Mouse (Mus musculus): ENCODE measurements around the gene Mfsd4b1. TPM values are rescaled to one million over a fixed set of nuclear protein-coding genes. Genes with fewer than 3 reads are reported as not detected.

Mfsd4b1 gene
- 0.18 and 0.22 TPM in 2 replicates for polyA plus RNA-seq (2016; fragmentation: Nextera tagmentation; extraction: Ambion mirVana)

DNA sequence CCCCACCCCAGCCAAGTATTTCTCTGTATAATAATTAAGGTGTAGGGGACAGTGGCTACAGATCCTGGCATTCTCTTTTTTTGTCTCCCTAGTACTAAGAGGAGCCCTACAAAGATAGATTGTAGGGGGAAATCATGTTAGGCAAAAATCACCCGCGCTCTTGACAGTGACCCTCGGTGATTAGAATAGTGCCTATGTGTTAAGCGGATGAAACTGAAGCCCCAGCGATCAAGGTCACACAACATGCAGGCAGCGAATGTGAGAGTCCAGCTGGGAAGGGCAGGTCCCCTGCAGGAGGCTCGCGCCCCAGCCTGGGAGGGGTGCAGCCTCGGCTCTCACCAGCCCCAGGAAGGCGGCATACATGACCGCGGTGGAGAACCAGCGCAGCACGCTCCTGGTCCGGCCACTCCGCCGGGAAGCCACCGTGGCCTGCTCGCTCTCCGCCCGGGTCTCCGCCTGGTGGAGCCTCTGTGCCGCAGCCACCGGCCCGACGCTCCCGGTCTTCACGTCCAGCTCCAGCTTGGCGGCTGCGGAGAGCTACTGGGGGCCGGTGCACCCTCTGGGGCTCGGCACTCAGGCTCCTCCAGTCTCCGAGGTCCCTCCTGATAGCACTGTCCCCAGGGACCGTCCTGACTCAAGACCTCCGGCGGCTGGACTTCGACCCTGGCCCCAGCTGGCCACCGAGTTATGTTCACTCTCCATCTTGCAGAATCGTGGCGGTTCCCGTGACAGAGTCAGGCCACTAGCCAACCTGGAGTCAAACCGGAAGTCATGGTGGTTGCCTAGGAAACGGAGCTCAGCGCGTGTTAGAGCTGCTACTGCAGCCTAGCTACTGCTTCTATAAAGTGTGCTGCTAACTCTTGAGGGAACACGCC, at the start of gene Mfsd4b1:
Gene Mfsd4b1, minus strand, starts transcription at position 715 of the 875 bp plus-strand sequence.
- Histone ChIP-seq H3K27me3 (ENCODE audit: insufficient read depth, poor library complexity, severe bottlenecking) (peaks cover 16% of the 10 kb centered on the region; the same call in 1 of the 2 replicates), H3K9me3 (no peaks in the 10 kb centered on the region), H3K27ac (peak within 1 kb of the TSS; percentile 83), H3K36me3 (no peaks in the 10 kb centered on the region), H3K4me3 (peak within 1 kb of the TSS; percentile 78), H3K4me1 (peaks cover 10% of the 10 kb centered on the region; the same call in 1 of the 2 replicates)
- WGBS, result under 1% methylated on average over 46 of the region's 46 CpGs
- peak; percentile 94 for DNase-seq (ENCODE audit: low spot score)

GRCm38 (mm10) chr10:40073608-40074007, 48.5 kb upstream of the Mfsd4b1 start:
- WGBS, result 84% methylated on average over 6 of the region's 6 CpGs
- peaks cover 23% of the 10 kb centered on the region; the same call in 1 of the 2 replicates for H3K4me1 ChIP-seq
- H3K36me3 ChIP-seq, result peaks cover 8% of the 10 kb centered on the region; the same call in 1 of the 2 replicates
- DNase-seq (ENCODE audit: low spot score), result no peak
- H3K4me3 ChIP-seq, result no peak overlapping the region
- no peaks in the 10 kb centered on the region for H3K27me3 ChIP-seq (ENCODE audit: insufficient read depth, poor library complexity, severe bottlenecking)
- H3K9me3 ChIP-seq, result no peaks in the 10 kb centered on the region
- H3K27ac ChIP-seq, result no peak overlapping the region

GRCm38 (mm10) chr10:40070684-40071083, 45.6 kb upstream of the Mfsd4b1 start:
- Histone ChIP-seq H3K4me1 (peaks cover 20% of the 10 kb centered on the region), H3K36me3 (no peaks in the 10 kb centered on the region), H3K27me3 (ENCODE audit: insufficient read depth, poor library complexity, severe bottlenecking) (no peaks in the 10 kb centered on the region), H3K27ac (no peak overlapping the region), H3K9me3 (no peaks in the 10 kb centered on the region), H3K4me3 (no peak overlapping the region)
- DNase-seq (ENCODE audit: low spot score), result no peak
- WGBS, result 71% methylated on average over 9 of the region's 9 CpGs

DNA sequence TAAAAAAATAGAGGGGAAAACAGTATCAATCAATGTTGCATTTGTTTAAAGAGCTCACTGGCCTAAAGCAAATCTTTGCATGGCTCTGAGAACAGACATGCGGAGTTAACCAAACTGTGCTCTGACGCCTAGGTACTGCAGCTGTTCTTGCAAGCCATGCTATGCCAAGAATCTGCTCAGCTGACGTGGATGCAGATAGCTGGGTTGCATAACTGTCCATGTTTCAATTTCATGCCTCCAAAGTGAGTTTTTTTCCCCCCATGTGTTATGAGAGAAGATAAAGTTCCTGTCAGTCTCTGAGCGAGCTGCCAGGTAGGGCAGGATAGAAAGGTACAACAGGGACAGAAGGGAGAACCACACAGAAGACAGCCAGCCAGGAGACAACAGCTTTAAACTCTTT, 44.2 kb upstream of the Mfsd4b1 start:
- WGBS, result 28% methylated on average over 4 of the region's 4 CpGs
- Histone ChIP-seq H3K27ac (0 out of 2 replicates have a peak overlapping the region, but pooled peaks have one; percentile 5), H3K36me3 (no peaks in the 10 kb centered on the region), H3K9me3 (no peaks in the 10 kb centered on the region), H3K4me1 (peaks cover 22% of the 10 kb centered on the region), H3K4me3 (no peak overlapping the region), H3K27me3 (ENCODE audit: insufficient read depth, poor library complexity, severe bottlenecking) (no peaks in the 10 kb centered on the region)
- no peak for DNase-seq (ENCODE audit: low spot score)

GRCm38 (mm10) chr10:40068595-40068994, 43.5 kb upstream of the Mfsd4b1 start:
- H3K27me3 ChIP-seq (ENCODE audit: insufficient read depth, poor library complexity, severe bottlenecking), result no peaks in the 10 kb centered on the region
- H3K36me3 ChIP-seq, result no peaks in the 10 kb centered on the region
- peak overlapping the region; percentile 52; the same call in 1 of the 2 replicates for H3K27ac ChIP-seq
- peaks cover 22% of the 10 kb centered on the region for H3K4me1 ChIP-seq
- 86% methylated on average over 10 of the region's 10 CpGs for WGBS
- no peak overlapping the region for H3K4me3 ChIP-seq
- H3K9me3 ChIP-seq, result no peaks in the 10 kb centered on the region
- DNase-seq (ENCODE audit: low spot score), result no peak

- no peak for DNase-seq (ENCODE audit: low spot score)
- 66% methylated on average over 1 of the region's 1 CpGs for WGBS
- H3K4me3 ChIP-seq, result no peak overlapping the region
- no peak overlapping the region for H3K27ac ChIP-seq
- no peaks in the 10 kb centered on the region for H3K27me3 ChIP-seq (ENCODE audit: insufficient read depth, poor library complexity, severe bottlenecking)
- H3K4me1 ChIP-seq, result peaks cover 22% of the 10 kb centered on the region
- H3K36me3 ChIP-seq, result no peaks in the 10 kb centered on the region
- no peaks in the 10 kb centered on the region for H3K9me3 ChIP-seq
Observed at GRCm38 (mm10) chr10:40067529-40067928, 42.5 kb upstream of the Mfsd4b1 start.

DNA sequence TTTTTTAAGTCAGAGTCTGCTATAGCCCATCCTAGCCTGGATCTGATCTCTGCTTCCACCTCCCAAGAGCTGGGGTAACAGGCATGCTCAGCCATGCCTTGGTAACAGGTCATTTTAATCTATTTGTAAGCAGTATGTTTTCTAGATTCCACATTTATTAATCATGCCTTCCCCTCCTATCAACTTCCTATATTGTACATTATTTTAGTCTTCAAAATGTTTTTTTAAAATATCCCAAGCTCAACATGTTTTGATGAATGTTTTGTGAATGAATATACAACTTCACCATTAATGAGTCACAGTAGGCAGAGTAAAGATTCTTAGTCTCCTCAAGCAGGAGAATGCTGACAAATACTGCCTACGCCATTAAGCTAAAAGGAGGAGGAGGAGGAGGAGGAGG, 42.0 kb upstream of the Mfsd4b1 start:
- Histone ChIP-seq H3K4me3 (no peak overlapping the region), H3K27me3 (ENCODE audit: insufficient read depth, poor library complexity, severe bottlenecking) (no peaks in the 10 kb centered on the region), H3K4me1 (peaks cover 22% of the 10 kb centered on the region), H3K36me3 (no peaks in the 10 kb centered on the region), H3K27ac (no peak overlapping the region), H3K9me3 (no peaks in the 10 kb centered on the region)
- no peak for DNase-seq (ENCODE audit: low spot score)
- WGBS, result no CpG with 5 or more reads among the region's 1 CpGs

- Histone ChIP-seq H3K27me3 (ENCODE audit: insufficient read depth, poor library complexity, severe bottlenecking) (no peaks in the 10 kb centered on the region), H3K4me3 (no peak overlapping the region), H3K27ac (no peak overlapping the region), H3K9me3 (no peaks in the 10 kb centered on the region), H3K36me3 (no peaks in the 10 kb centered on the region), H3K4me1 (peaks cover 17% of the 10 kb centered on the region)
- WGBS, result 38% methylated on average over 3 of the region's 3 CpGs
- no peak for DNase-seq (ENCODE audit: low spot score)
Observed at GRCm38 (mm10) chr10:40065357-40065756, 40.3 kb upstream of the Mfsd4b1 start.

DNA sequence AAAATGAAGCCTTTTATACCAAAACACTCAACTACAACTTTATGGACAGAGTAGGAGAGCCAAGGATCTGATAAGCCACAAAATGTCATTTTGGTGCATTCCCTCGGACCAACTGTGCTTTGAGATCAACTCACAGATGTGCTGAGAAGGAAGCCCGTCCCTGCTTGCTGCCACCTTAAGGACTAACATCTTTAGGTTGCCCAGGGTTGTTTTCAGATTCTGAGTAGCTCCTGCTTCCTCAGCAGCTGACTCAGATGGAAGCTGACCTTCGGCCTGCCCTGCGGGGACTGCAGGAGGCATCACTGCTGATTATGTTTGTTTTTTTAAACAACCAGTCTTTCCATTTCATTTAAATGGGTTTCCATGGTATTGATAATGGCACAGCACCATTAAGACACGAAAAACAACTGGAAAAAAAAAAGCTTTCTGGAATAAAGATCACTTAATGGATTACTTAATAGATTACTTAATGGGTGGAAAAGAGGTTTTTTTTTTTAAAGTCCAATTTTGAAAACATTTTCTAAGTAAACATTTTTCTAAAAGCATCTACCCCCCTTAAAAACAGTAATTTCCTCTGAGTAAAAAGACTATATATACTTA, 38.3 kb upstream of the Mfsd4b1 start:
- DNase-seq (ENCODE audit: low spot score), result no peak
- Histone ChIP-seq H3K36me3 (no peaks in the 10 kb centered on the region), H3K27me3 (ENCODE audit: insufficient read depth, poor library complexity, severe bottlenecking) (no peaks in the 10 kb centered on the region), H3K4me3 (no peak overlapping the region), H3K9me3 (no peaks in the 10 kb centered on the region), H3K27ac (no peak overlapping the region), H3K4me1 (peaks cover 2% of the 10 kb centered on the region)
- WGBS, result 35% methylated on average over 5 of the region's 5 CpGs

GRCm38 (mm10) chr10:40062812-40063211, 37.7 kb upstream of the Mfsd4b1 start:
- no peaks in the 10 kb centered on the region for H3K36me3 ChIP-seq
- no peak overlapping the region for H3K27ac ChIP-seq
- no peak for DNase-seq (ENCODE audit: low spot score)
- 58% methylated on average over 6 of the region's 6 CpGs for WGBS
- H3K9me3 ChIP-seq, result no peaks in the 10 kb centered on the region
- H3K4me3 ChIP-seq, result no peak overlapping the region
- no peaks in the 10 kb centered on the region for H3K27me3 ChIP-seq (ENCODE audit: insufficient read depth, poor library complexity, severe bottlenecking)
- 0 out of 2 replicates have a peak, but pooled peaks cover 2% of the 10 kb centered on the region for H3K4me1 ChIP-seq

DNA sequence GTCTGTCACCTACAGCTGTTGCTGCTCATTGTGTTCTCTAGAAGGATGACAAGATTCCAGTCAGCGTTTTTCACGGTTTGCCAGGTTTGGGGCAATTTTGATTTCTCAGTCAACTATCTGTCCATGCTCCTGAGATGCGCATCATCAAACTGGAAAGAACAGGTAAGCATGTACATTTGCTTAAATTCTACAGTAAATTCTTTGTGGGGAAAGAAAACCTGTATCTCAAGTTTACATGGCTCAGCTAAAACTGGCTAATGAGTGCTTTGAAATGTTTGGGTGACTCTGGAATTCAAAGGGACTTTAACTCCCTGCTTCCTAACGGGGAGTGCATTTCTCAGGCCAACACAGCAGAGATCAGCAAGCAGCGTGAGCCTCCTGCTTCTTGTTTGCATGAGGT, 36.9 kb upstream of the Mfsd4b1 start:
- H3K4me3 ChIP-seq, result no peak overlapping the region
- DNase-seq (ENCODE audit: low spot score), result no peak
- no peaks in the 10 kb centered on the region for H3K36me3 ChIP-seq
- 86% methylated on average over 5 of the region's 5 CpGs for WGBS
- 0 out of 2 replicates have a peak, but pooled peaks cover 2% of the 10 kb centered on the region for H3K4me1 ChIP-seq
- no peaks in the 10 kb centered on the region for H3K9me3 ChIP-seq
- H3K27ac ChIP-seq, result no peak overlapping the region
- no peaks in the 10 kb centered on the region for H3K27me3 ChIP-seq (ENCODE audit: insufficient read depth, poor library complexity, severe bottlenecking)

DNA sequence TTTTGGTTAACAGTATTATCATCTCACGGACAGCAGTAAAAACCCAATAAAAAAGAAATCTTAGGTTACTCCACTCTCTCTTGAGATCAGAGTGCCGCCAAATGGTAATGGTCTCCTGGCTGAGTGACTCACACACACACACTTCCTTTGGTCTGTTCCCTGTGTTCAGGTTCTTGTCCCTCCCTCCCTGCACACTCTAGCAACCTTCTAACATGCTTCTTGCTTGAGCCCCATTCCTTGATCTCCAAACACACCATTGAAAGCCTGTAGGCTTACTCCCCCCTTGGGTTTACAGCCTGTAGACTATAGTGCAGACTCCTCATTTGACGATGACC, 33.7 kb upstream of the Mfsd4b1 start:
- Histone ChIP-seq H3K4me3 (no peak overlapping the region), H3K36me3 (no peaks in the 10 kb centered on the region), H3K27ac (no peak overlapping the region), H3K4me1 (no peaks in the 10 kb centered on the region), H3K27me3 (ENCODE audit: insufficient read depth, poor library complexity, severe bottlenecking) (no peaks in the 10 kb centered on the region), H3K9me3 (no peaks in the 10 kb centered on the region)
- WGBS, result 76% methylated on average over 3 of the region's 3 CpGs
- DNase-seq (ENCODE audit: low spot score), result no peak

DNA sequence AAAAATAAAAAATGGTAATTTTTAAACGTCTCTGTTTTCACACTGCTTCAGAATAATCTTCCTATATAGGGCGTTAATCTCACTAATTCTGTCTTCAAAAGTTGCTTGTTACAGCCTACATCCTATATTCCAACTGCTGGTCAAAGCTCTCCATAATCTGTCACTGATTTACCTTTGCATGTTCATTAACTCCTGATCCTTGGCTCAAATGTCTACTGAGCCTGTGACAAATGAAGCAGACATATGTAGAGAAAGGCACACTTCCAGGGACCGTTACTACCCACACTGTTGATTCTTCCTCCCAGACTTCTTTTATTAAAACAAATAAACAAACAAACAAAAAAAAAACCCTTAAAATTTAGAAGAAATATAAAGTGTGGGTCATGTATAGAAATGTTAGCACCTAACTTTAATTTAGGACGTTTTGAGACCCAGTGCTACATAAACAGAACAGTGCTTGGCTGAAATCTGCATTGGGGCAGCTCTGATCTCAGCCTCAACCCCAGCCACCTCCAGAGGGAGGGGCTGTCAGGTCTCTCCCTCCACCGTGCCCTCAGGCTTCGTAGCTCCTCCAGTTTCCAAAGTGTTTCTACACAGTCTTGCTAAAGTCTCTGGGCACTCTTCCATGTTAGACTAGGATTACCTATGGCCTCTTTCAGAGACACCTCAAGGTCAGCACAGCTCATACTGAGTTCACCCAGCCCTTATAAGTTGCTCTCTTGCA, 33.2 kb upstream of the Mfsd4b1 start:
- no peak for DNase-seq (ENCODE audit: low spot score)
- Histone ChIP-seq H3K9me3 (no peaks in the 10 kb centered on the region), H3K27me3 (ENCODE audit: insufficient read depth, poor library complexity, severe bottlenecking) (no peaks in the 10 kb centered on the region), H3K36me3 (no peaks in the 10 kb centered on the region), H3K27ac (no peak overlapping the region), H3K4me3 (no peak overlapping the region), H3K4me1 (no peaks in the 10 kb centered on the region)
- WGBS, result 56% methylated on average over 6 of the region's 6 CpGs

All from heart, embryonic 10.5 days (tissue).